Mouse (Mus musculus) stomach, postnatal 0 days (tissue): ENCODE measurements at regions not wholly inside any gene's neighbourhood (a gene's known extent, or its start where the extent isn't known, plus 50 kb on each side); places are given as distances from the start of the nearest gene placed in this dataset.

Experiments used
- CTCF ChIP-seq: IDR thresholded peaks from 2 replicates; pipeline ENCODE4 v1.5.1; 2016; ENCODE audit warnings: antibody characterized with exemption, low read depth, mild to moderate bottlenecking, moderate library complexity
- EP300 ChIP-seq: optimal IDR thresholded peaks from 2 replicates; pipeline ENCODE3; 2016; ENCODE audit warnings: antibody characterized with exemption

DNA sequence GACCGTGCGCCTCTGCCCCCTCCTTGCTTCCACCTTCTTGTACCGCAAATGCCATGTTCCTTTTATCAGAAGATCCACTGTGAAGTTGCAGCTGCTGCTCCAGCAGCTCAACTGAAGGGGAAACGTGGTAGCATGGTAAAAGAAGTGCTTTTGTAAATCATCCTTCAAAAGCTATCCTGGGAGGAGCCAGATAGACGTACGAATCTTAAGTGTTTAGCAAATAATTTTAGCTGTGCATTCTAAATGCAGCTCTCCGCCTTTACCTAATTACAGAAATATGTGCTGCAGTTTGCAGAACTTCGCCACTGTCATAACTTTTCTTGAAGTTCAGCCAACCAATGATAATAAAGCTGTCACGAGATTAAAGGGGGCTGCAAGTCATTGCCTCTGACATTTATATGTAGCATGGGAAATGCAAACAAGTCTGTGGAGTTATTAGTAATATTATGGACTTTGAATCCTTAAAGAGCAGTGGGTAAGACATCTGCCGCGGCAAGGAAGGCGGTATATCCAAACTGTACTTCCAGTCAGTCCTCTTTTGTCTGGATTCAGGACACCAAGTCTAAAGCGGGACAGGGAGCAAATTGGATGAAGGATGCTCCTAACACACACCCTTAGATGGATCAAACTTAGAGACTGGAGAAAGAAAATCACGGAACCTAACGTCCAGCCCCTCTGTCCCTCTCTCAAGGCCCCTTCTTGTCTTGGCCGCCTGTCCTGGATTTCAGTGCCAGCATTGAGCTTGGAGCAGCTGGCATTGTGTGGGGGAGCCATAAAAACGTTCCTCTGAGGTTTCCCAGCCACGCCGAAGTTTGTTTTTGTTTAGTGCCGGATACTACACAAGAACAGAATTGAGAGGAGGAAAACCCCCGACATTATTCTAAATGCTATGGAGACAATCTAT, 320.7 kb downstream of the Epha7 start:
- TF ChIP-seq CTCF (no peak), EP300 (no peak)
